ENCODE assay signal across 9 mouse cellular contexts in genomic region chr1:184033390-184034010, GRCm38 (mm10). TPM values are rescaled to one million over a fixed set of nuclear protein-coding genes. Genes with fewer than 3 reads are reported as not detected.
DNase-seq lines count a peak whose midpoint lies in the region; ATAC-seq and TF ChIP-seq lines count a peak whose summit lies in the region.
"Had no signal": no experiment of that assay in that cellular context is flagged by ENCODE, and none has a peak within 500 bp of the region (broad histone marks: within the 10 kb centered on the region; RNA-seq: fewer than 3 reads in every experiment).

No protein-coding gene starts in this region.

- H3K9ac ChIP-seq in limb, embryonic 15.5 days = peak overlapping the region; percentile 82
- H3K9ac ChIP-seq in midbrain, postnatal 0 days (replicated peaks; ENCODE audit: low read length, poor library complexity, severe bottlenecking) = peak overlapping the region; percentile 82

- WGBS in forebrain, embryonic 10.5 days = under 1% methylated on average over 63 of the region's 63 CpGs
- 1% methylated on average over 62 of the region's 63 CpGs for WGBS in limb, embryonic 15.5 days
- under 1% methylated on average over 46 of the region's 63 CpGs for WGBS in midbrain, postnatal 0 days

- ATAC-seq in hematopoietic stem cell, adult 5-6 weeks (replicated peaks in 1 of 2; ENCODE audit: insufficient read depth in 1 of 2, low FRiP score in 2 of 2, low TSS enrichment in 1 of 2, low read depth in 1 of 2, poor library complexity in 2 of 2, severe bottlenecking in 2 of 2) = peak; percentile 14 to 49
- ATAC-seq in limb, embryonic 15.5 days (ENCODE audit: insufficient number of reproducible peaks, low FRiP score, low TSS enrichment, low read depth) = peak; percentile 79
- no peak; the same call in none of the 2 replicates for ATAC-seq in midbrain, postnatal 0 days (ENCODE audit: low FRiP score)

- no peak; the same call in 1 of the 2 replicates for TF ChIP-seq CTCF in midbrain, postnatal 0 days (IDR thresholded peaks at IDR 0.05)

- peak; percentile 68 for DNase-seq in embryo, embryonic 10.5 days (ENCODE audit: low spot score)
- DNase-seq in embryo, embryonic 10 days (ENCODE audit: low spot score) = no peak
- DNase-seq in adrenal gland, adult 8-10 months = peak; percentile 54
- no peak for DNase-seq in forebrain, embryonic 10.5 days (ENCODE audit: extremely low spot score, low spot score)
- DNase-seq in midbrain, postnatal 0 days (ENCODE audit: low spot score) = peak; percentile 24
- peak; percentile 80 for DNase-seq in splenic B cell, adult 2 months (ENCODE audit: low read depth, low spot score)

- peaks cover 28% of the 10 kb centered on the region for H3K4me1 ChIP-seq in forebrain, embryonic 10.5 days
- peaks cover 16% of the 10 kb centered on the region for H3K4me1 ChIP-seq in limb, embryonic 15.5 days
- peaks cover 6% of the 10 kb centered on the region; the same call in 1 of the 2 replicates for H3K4me1 ChIP-seq in midbrain, postnatal 0 days (ENCODE audit: insufficient read depth, low read length)

- H3K27ac ChIP-seq in forebrain, embryonic 10.5 days = peak overlapping the region; percentile 98
- H3K27ac ChIP-seq in limb, embryonic 15.5 days = peak overlapping the region; percentile 96
- peak overlapping the region; percentile 90 for H3K27ac ChIP-seq in midbrain, postnatal 0 days (ENCODE audit: low read depth, low read length)

- H3K9me3 ChIP-seq in forebrain, embryonic 10.5 days = no peaks in the 10 kb centered on the region
- H3K9me3 ChIP-seq in limb, embryonic 15.5 days = no peaks in the 10 kb centered on the region
- H3K9me3 ChIP-seq in midbrain, postnatal 0 days (ENCODE audit: low read length) = no peaks in the 10 kb centered on the region

- peak overlapping the region; percentile 84 for H3K4me3 ChIP-seq in forebrain, embryonic 10.5 days
- peak overlapping the region; percentile 61 for H3K4me3 ChIP-seq in limb, embryonic 15.5 days
- peak overlapping the region; percentile 58 for H3K4me3 ChIP-seq in midbrain, postnatal 0 days (ENCODE audit: low read depth, low read length)

- peaks cover 33% of the 10 kb centered on the region for H3K27me3 ChIP-seq in forebrain, embryonic 10.5 days (ENCODE audit: poor library complexity, severe bottlenecking)
- H3K27me3 ChIP-seq in limb, embryonic 15.5 days = no peaks in the 10 kb centered on the region
- no peaks in the 10 kb centered on the region for H3K27me3 ChIP-seq in midbrain, postnatal 0 days (ENCODE audit: insufficient read depth, low read length)
- no peaks in the 10 kb centered on the region for H3K27me3 ChIP-seq in splenic B cell, adult 2 months (ENCODE audit: control insufficient read depth, insufficient read depth, low read length, poor library complexity, severe bottlenecking)

- peak overlapping the region; percentile 88 for H3K4me2 ChIP-seq in limb, embryonic 15.5 days
- peak overlapping the region; percentile 96 for H3K4me2 ChIP-seq in midbrain, postnatal 0 days (ENCODE audit: low read depth, low read length, poor library complexity, severe bottlenecking)

- H3K36me3 ChIP-seq in forebrain, embryonic 10.5 days (replicated peaks) = peaks cover 16% of the 10 kb centered on the region
- 0 out of 2 replicates have a peak, but pooled peaks cover 3% of the 10 kb centered on the region for H3K36me3 ChIP-seq in limb, embryonic 15.5 days
- H3K36me3 ChIP-seq in midbrain, postnatal 0 days (ENCODE audit: insufficient read depth, low read length) = no peaks in the 10 kb centered on the region
- H3K36me3 ChIP-seq in splenic B cell, adult 2 months (ENCODE audit: control insufficient read depth, insufficient read depth, low read length, poor library complexity, severe bottlenecking) = no peaks in the 10 kb centered on the region
- H3K36me3 ChIP-seq: G1E had no signal

RNA-seq across cellular contexts. Expression of gene 1700056E22Rik, which starts 0.6 kb away (rescaled TPM):
- total RNA-seq in adrenal gland, adult 8-10 months (2022) = 1 to 10 TPM; 1.2 to 2.7 (median 1.8) TPM
- polyA plus RNA-seq in forebrain, embryonic 10.5 days (2016; fragmentation: Nextera tagmentation; extraction: Ambion mirVana) = 1.0 TPM in 2 replicates
- 0.94 and 3.1 TPM in 2 replicates for total RNA-seq in hematopoietic stem cell, adult 5-6 weeks (2017)
- 1.2 and 1.6 TPM in 2 replicates for polyA plus RNA-seq in limb, embryonic 15.5 days (2015; fragmentation: Nextera tagmentation; extraction: Ambion mirVana)
- 1.1 and 1.6 TPM in 2 replicates for total RNA-seq in midbrain, postnatal 0 days (2014; rRNA removed)
- 1.2 and 1.4 TPM in 2 replicates for polyA plus RNA-seq in midbrain, postnatal 0 days (2015; fragmentation: Nextera tagmentation; extraction: Ambion mirVana)
- total RNA-seq: G1E had no signal
- polyA plus RNA-seq: G1E had no signal

RNA-seq across cellular contexts. Expression of gene Dusp10, which starts 20.4 kb away (rescaled TPM):
- total RNA-seq in adrenal gland, adult 8-10 months (2022) = 10 to 100 TPM in 2 of 4 experiments, 1 to 10 TPM in 2; 7.9 to 26.6 (median 16.4) TPM
- polyA plus RNA-seq in forebrain, embryonic 10.5 days (2016; fragmentation: Nextera tagmentation; extraction: Ambion mirVana) = 4.3 and 6.3 TPM in 2 replicates
- 6.8 and 11.2 TPM in 2 replicates for total RNA-seq in hematopoietic stem cell, adult 5-6 weeks (2017)
- polyA plus RNA-seq in limb, embryonic 15.5 days (2015; fragmentation: Nextera tagmentation; extraction: Ambion mirVana) = 17.2 and 20.4 TPM in 2 replicates
- 10.5 and 11.4 TPM in 2 replicates for total RNA-seq in midbrain, postnatal 0 days (2014; rRNA removed)
- polyA plus RNA-seq in midbrain, postnatal 0 days (2015; fragmentation: Nextera tagmentation; extraction: Ambion mirVana) = 4.5 and 6.0 TPM in 2 replicates
- polyA plus RNA-seq: G1E had no signal

Comparison
In these comparisons a context has a peak if more than half of its experiments do, and no peak if none do; other contexts are left out.
1. DNase-seq: peak in embryo, embryonic 10.5 days (single experiment), adrenal gland, adult 8-10 months (single experiment), midbrain, postnatal 0 days (single experiment) and splenic B cell, adult 2 months (single experiment); none in embryo, embryonic 10 days (single experiment) and forebrain, embryonic 10.5 days (single experiment).
2. Peak in every context shown above with its lines, with median percentiles within 50 percentile points of each other: H3K27ac ChIP-seq and H3K4me3 ChIP-seq.